Mouse (Mus musculus) liver, embryonic 13.5 days (tissue): Measurements from ENCODE around the gene Thra. TPM values are rescaled to one million over a fixed set of nuclear protein-coding genes. Genes with fewer than 3 reads are reported as not detected.

Experiments
- ATAC-seq: fragments of 200-750 bp; cut with Nextera tagmentation; 2 replicates; pipeline ENCODE4 v1.8.0; 2017; ENCODE audit warnings: low read depth, mild to moderate bottlenecking, moderate number of reproducible peaks, moderate library complexity
- DNase-seq: peaks from one replicate; pipeline ENCODE4 v3.0.0; 2022
- H3K27ac ChIP-seq: fragments of 300-500 bp; sonication (generic); 2 replicates; pipeline ENCODE4 v1.5.1; 2015; ENCODE audit warnings: moderate library complexity, mild to moderate bottlenecking, inconsistent platforms
- H3K27me3 ChIP-seq: fragments of 300-500 bp; sonication (generic); 2 replicates; pipeline ENCODE4 v1.6.1; 2015; ENCODE audit warnings: mild to moderate bottlenecking, inconsistent platforms
- H3K36me3 ChIP-seq: fragments of 300-500 bp; sonication (generic); 2 replicates; pipeline ENCODE4 v1.6.1; 2015; ENCODE audit warnings: mild to moderate bottlenecking, inconsistent platforms
- H3K4me1 ChIP-seq: fragments of 300-500 bp; sonication (generic); replicated peaks from 2 replicates; pipeline ENCODE4 v1.6.1; 2015; ENCODE audit warnings: inconsistent platforms
- H3K4me2 ChIP-seq: fragments of 300-500 bp; sonication (generic); 2 replicates; pipeline ENCODE4 v1.6.1; 2015; ENCODE audit warnings: inconsistent platforms, mild to moderate bottlenecking, moderate library complexity
- H3K4me3 ChIP-seq: fragments of 300-500 bp; sonication (generic); replicated peaks from 2 replicates; pipeline ENCODE4 v1.5.1; 2015; ENCODE audit warnings: mild to moderate bottlenecking, inconsistent platforms
- H3K9ac ChIP-seq: fragments of 300-500 bp; sonication (generic); 2 replicates; pipeline ENCODE4 v1.6.1; 2015; ENCODE audit warnings: mild to moderate bottlenecking, inconsistent platforms
- H3K9me3 ChIP-seq: fragments of 300-500 bp; sonication (generic); replicated peaks from 2 replicates; pipeline ENCODE4 v1.6.1; 2016; ENCODE audit warnings: inconsistent platforms
- WGBS: fragments of 180-500 bp; shearing (Covaris S2); methylation state at CpG from one replicate; pipeline ENCODE4 v1.1.7; 2015; ENCODE audit not compliant: insufficient replicate concordance; 5-methylcytosine and 5-hydroxymethylcytosine counted together
- polyA plus RNA-seq: library from polyadenylated mRNA; unstranded; fragments of >200 nt; fragmentation: Nextera tagmentation; extraction: Ambion mirVana; gene quantifications from 2 replicates; pipeline ENCODE4 v1.2.1, GENCODE M21; 2015

Gene Thra
- polyA plus RNA-seq, 1 experiment from 2014 or later, result 8.8 TPM

- Histone ChIP-seq H3K4me2 (peak overlapping the region; percentile 88), H3K27ac (peak overlapping the region; percentile 95), H3K9ac (peak overlapping the region; percentile 79), H3K36me3 (peaks cover 43% of the 10 kb centered on the region), H3K27me3 (no peaks in the 10 kb centered on the region), H3K4me3 (peak overlapping the region; percentile 59), H3K4me1 (peaks cover 94% of the 10 kb centered on the region), H3K9me3 (no peaks in the 10 kb centered on the region)
- ATAC-seq (no peak), DNase-seq (no peak)
- WGBS, result 9% methylated on average over 4 of the region's 4 CpGs
These were observed 27.3 kb downstream of the Thra start for GRCm38 (mm10) chr11:98767713-98768112.

GRCm38 (mm10) chr11:98768127-98769006, 27.9 kb downstream of the Thra start:
- ATAC-seq (peak; percentile 76), DNase-seq (peak; percentile 57)
- Histone ChIP-seq H3K36me3 (peaks cover 37% of the 10 kb centered on the region), H3K27me3 (no peaks in the 10 kb centered on the region), H3K9ac (peak overlapping the region; percentile 79), H3K4me1 (peaks cover 94% of the 10 kb centered on the region), H3K4me3 (peak overlapping the region; percentile 59), H3K4me2 (peak overlapping the region; percentile 88), H3K9me3 (no peaks in the 10 kb centered on the region), H3K27ac (peak overlapping the region; percentile 95)
- 16% methylated on average over 39 of the region's 39 CpGs for WGBS

GRCm38 (mm10) chr11:98769007-98769954, 28.8 kb downstream of the Thra start:
- Histone ChIP-seq H3K36me3 (peaks cover 28% of the 10 kb centered on the region), H3K27ac (peak overlapping the region; percentile 95), H3K4me3 (peak overlapping the region; percentile 59), H3K4me2 (peak overlapping the region; percentile 88), H3K4me1 (peaks cover 97% of the 10 kb centered on the region), H3K9me3 (no peaks in the 10 kb centered on the region), H3K27me3 (no peaks in the 10 kb centered on the region), H3K9ac (peak overlapping the region; percentile 79)
- ATAC-seq (no peak), DNase-seq (no peak)
- 67% methylated on average over 25 of the region's 25 CpGs for WGBS

- WGBS, result 86% methylated on average over 26 of the region's 26 CpGs
- Histone ChIP-seq H3K4me1 (peaks cover 98% of the 10 kb centered on the region), H3K27ac (peak overlapping the region; percentile 95), H3K9me3 (no peaks in the 10 kb centered on the region), H3K4me3 (no peak overlapping the region), H3K9ac (peak overlapping the region; percentile 79; the same call in 1 of the 2 replicates), H3K36me3 (peaks cover 18% of the 10 kb centered on the region), H3K4me2 (peak overlapping the region; percentile 88; the same call in 1 of the 2 replicates), H3K27me3 (no peaks in the 10 kb centered on the region)
- no peak for DNase-seq
- ATAC-seq, result no peak
These were observed 29.9 kb downstream of the Thra start for GRCm38 (mm10) chr11:98770096-98770975.

GRCm38 (mm10) chr11:98771131-98771530, 30.7 kb downstream of the Thra start:
- 90% methylated on average over 18 of the region's 18 CpGs for WGBS
- Histone ChIP-seq H3K9ac (0 out of 2 replicates have a peak overlapping the region, but pooled peaks have one; percentile 12), H3K9me3 (no peaks in the 10 kb centered on the region), H3K4me1 (peaks cover 98% of the 10 kb centered on the region), H3K4me3 (no peak overlapping the region), H3K27me3 (no peaks in the 10 kb centered on the region), H3K27ac (peak overlapping the region; percentile 78; the same call in 1 of the 2 replicates), H3K4me2 (no peak overlapping the region), H3K36me3 (peaks cover 16% of the 10 kb centered on the region; the same call in 1 of the 2 replicates)
- DNase-seq (no peak), ATAC-seq (no peak)

GRCm38 (mm10) chr11:98771844-98772525, 31.5 kb downstream of the Thra start:
- H3K9ac ChIP-seq, result peak overlapping the region; percentile 15; the same call in 1 of the 2 replicates

GRCm38 (mm10) chr11:98772667-98773171, 32.3 kb downstream of the Thra start:
- no peaks in the 10 kb centered on the region for H3K27me3 ChIP-seq
- H3K27ac ChIP-seq, result peak overlapping the region; percentile 78
- H3K36me3 ChIP-seq, result peaks cover 16% of the 10 kb centered on the region; the same call in 1 of the 2 replicates
- no peak for DNase-seq
- no peak overlapping the region for H3K4me3 ChIP-seq
- ATAC-seq, result no peak
- WGBS, result 46% methylated on average over 8 of the region's 8 CpGs
- H3K4me1 ChIP-seq, result peaks cover 98% of the 10 kb centered on the region
- H3K4me2 ChIP-seq, result 0 out of 2 replicates have a peak overlapping the region, but pooled peaks have one; percentile 1
- H3K9ac ChIP-seq, result peak overlapping the region; percentile 47
- H3K9me3 ChIP-seq, result no peaks in the 10 kb centered on the region

More at GRCm38 (mm10) chr11:98771844-98772525, 31.5 kb downstream of the Thra start:
- DNase-seq (no peak), ATAC-seq (no peak)
- Histone ChIP-seq H3K4me3 (no peak overlapping the region), H3K4me1 (peaks cover 98% of the 10 kb centered on the region), H3K9me3 (no peaks in the 10 kb centered on the region), H3K27me3 (no peaks in the 10 kb centered on the region), H3K27ac (peak overlapping the region; percentile 78), H3K4me2 (no peak overlapping the region), H3K36me3 (peaks cover 16% of the 10 kb centered on the region; the same call in 1 of the 2 replicates)
- 78% methylated on average over 11 of the region's 11 CpGs for WGBS

- Histone ChIP-seq H3K36me3 (peaks cover 16% of the 10 kb centered on the region; the same call in 1 of the 2 replicates), H3K27ac (peak overlapping the region; percentile 78), H3K4me3 (peak overlapping the region; percentile 50), H3K9me3 (no peaks in the 10 kb centered on the region), H3K27me3 (no peaks in the 10 kb centered on the region), H3K9ac (peak overlapping the region; percentile 47; the same call in 1 of the 2 replicates), H3K4me2 (peak overlapping the region; percentile 76), H3K4me1 (peaks cover 90% of the 10 kb centered on the region)
- WGBS, result under 1% methylated on average over 37 of the region's 37 CpGs
- DNase-seq, result peak; percentile 99
- ATAC-seq, result peak; percentile 87
These were observed 33.3 kb downstream of the Thra start for GRCm38 (mm10) chr11:98773635-98774295.

DNA sequence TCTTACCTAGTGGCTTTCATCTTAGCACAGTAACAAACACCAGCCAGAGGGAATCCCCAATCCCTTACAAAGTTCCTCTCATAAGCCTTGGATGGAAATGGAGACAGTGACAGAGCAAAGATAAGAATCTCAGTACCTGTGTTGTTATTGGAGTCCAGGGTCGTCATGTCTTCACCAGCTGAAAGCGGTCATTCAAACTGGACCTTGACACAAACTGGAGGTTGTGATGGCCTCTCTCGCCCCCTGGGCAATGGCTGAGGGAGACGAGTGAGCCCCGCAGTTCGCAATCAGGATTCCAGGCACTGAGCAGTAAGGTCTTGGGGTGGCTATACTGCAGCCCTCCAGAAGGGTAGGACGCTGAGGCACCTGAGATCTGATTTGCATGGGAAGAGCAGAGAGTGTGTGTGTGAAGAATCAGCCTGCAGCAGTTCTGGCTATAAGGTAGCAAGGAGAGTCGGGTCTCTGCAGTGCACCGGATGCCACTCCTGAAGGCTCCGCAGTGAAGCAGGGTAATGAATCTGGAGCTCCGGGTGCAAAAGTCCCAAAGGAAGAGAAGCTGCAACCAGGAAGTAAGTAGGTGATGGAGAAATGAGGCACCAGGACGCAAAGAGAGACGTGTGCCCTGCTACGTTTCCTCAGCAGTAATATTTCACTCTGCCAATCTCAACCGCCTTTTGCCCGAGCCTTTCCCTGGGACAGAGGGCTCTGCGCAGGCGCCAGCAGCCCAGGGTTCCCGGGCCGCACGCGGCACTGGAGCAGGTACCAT, 34.3 kb downstream of the Thra start, which contains the start of gene Nr1d1:
TSS of gene Nr1d1 (minus strand) at position 752 of the 766 bp plus-strand sequence.
- Histone ChIP-seq H3K36me3 (peaks cover 11% of the 10 kb centered on the region; the same call in 1 of the 2 replicates), H3K27ac (peak within 1 kb of the TSS; percentile 81), H3K4me2 (peak within 1 kb of the TSS; percentile 76), H3K9ac (peak within 1 kb of the TSS; percentile 57), H3K4me1 (peaks cover 80% of the 10 kb centered on the region), H3K27me3 (no peaks in the 10 kb centered on the region), H3K4me3 (peak within 1 kb of the TSS; percentile 50), H3K9me3 (no peaks in the 10 kb centered on the region)
- no peak for DNase-seq
- no peak for ATAC-seq
- WGBS, result 1% methylated on average over 22 of the region's 22 CpGs
